Mouse (Mus musculus): ENCODE measurements at regions not wholly inside any gene's neighbourhood (a gene's known extent, or its start where the extent isn't known, plus 50 kb on each side); places are given as distances from the start of the nearest gene placed in this dataset.

- intact Hi-C loops (cut with DNase I), result no loop called here
- DNase-seq (ENCODE audit: low spot score), result no peak
Measured at GRCm38 (mm10) chr13:90395274-90396023, 306.0 kb upstream of the Xrcc4 start.

GRCm38 (mm10) chr13:90394815-90395241, 305.4 kb upstream of the Xrcc4 start:
- DNase-seq (ENCODE audit: low spot score), result peak; percentile 14
- intact Hi-C loops (cut with DNase I), result no loop called here

DNA sequence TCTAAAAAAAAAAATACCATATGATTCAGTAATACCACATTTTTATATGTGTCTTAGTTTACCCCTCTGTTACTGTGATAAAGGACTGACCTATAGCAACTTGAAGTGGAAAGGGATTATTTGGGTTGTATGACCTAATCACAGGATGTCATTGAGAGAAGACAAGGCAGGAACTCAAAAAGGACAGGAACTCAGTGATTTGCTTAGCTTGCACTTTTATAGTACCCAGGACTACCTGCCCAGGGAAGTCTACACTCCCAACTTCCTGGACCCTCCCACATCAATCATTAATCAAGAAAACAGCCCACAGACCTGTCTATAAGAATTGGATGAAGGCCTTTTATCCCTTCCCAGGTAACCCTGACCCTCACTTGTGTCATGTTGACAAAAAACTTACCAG, 303.0 kb upstream of the Xrcc4 start:
- DNase-seq (ENCODE audit: low spot score), result no peak
- intact Hi-C loops (cut with DNase I), result no loop called here

DNA sequence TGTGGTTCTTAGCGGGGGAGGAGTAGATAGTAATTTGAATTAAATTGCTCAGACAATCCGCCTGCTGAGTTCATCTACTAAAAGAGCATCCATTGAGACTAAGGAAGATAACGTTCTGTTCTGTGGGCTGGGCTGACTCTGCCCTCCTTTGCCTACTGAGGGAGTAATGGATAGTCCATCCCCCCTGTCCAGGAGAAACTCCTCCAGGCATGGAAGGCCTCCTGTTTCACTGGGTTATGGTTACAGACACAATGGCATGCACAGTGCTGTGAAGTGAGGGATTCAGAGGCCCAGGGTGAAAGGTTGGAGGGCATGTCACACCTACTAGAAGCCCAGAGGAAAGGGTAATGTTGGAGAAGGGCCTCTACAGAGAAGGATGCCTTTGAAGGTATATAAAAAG, 287.2 kb upstream of the Xrcc4 start:
- DNase-seq (ENCODE audit: low spot score), result no peak
- intact Hi-C loops (cut with DNase I), result no loop called here

GRCm38 (mm10) chr13:90376207-90376606, 286.8 kb upstream of the Xrcc4 start:
- intact Hi-C loops (cut with DNase I), result no loop called here

DNA sequence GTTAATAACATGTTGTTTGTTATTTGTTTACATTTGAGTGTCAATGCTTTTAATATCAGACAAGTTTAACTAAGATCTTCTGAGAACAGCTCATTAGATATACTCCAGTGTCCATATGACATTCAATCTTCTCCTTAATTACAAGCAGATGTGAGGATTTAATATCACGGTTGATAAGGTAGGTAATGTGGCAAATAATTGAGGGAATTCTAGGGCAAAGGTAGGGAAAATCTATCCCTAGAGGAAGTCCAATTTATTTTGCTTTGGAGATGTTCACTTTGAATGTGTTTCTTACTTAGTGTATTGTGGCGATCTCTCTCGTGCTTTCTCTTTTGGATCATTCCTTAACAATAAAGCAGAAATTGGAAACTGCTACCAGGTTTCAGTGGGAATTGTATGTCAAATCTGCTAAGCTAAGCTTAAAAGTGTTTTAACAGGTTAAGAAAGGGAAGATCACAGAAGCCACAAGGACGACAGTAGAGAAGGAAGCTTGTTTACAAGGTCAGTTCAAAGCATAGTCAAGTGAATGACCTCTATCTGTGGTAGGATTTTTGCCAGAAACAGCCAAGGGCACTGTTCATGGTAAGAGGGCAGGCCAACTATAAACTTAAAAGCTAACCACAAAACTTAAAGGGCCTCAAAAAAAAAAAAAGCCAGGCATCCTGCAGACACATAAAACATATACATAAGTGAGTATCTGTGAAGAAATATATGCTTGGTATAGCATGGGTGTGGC, 282.2 kb upstream of the Xrcc4 start:
- intact Hi-C loops (cut with DNase I), result no loop called here
- DNase-seq (ENCODE audit: low spot score), result no peak

More at GRCm38 (mm10) chr13:90376207-90376606, 286.8 kb upstream of the Xrcc4 start:
- DNase-seq (ENCODE audit: low spot score), result no peak

DNA sequence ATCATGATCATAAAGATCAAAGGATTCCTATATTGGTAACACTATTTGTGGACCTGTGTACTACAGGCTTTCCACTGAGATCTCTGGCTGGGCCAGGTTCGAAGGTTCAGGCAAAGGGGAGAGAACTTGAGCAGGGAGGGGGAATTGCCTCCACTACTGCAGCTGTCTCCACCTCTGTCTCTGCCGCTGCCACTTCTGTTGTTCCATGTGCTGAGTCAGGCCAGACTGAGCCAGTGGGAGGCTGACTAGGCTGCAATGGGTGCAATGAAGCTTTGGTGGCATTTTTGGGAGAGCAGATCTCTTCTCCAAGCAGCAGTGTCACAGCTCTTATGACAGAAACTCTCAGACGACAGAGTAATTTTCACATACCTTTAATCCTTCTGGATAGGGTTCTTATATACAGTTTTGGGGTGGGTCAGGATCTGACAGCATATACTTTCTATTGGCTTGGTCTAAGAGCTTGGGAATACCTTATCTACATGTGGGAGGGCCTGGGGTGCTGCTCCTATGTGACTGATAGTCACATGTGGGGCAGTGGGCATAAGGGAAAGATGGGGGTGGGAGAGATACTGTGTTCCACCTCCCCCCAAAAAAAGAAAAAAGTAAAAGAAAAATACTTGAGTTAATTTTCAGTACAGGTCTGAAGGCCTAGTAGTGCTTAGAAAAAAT, 281.5 kb upstream of the Xrcc4 start:
- no peak for DNase-seq (ENCODE audit: low spot score)
- intact Hi-C loops (cut with DNase I), result no loop called here

- intact Hi-C loops (cut with DNase I), result no loop called here
- DNase-seq (ENCODE audit: low spot score), result no peak
Measured at GRCm38 (mm10) chr13:90364518-90365027, 275.2 kb upstream of the Xrcc4 start.

DNA sequence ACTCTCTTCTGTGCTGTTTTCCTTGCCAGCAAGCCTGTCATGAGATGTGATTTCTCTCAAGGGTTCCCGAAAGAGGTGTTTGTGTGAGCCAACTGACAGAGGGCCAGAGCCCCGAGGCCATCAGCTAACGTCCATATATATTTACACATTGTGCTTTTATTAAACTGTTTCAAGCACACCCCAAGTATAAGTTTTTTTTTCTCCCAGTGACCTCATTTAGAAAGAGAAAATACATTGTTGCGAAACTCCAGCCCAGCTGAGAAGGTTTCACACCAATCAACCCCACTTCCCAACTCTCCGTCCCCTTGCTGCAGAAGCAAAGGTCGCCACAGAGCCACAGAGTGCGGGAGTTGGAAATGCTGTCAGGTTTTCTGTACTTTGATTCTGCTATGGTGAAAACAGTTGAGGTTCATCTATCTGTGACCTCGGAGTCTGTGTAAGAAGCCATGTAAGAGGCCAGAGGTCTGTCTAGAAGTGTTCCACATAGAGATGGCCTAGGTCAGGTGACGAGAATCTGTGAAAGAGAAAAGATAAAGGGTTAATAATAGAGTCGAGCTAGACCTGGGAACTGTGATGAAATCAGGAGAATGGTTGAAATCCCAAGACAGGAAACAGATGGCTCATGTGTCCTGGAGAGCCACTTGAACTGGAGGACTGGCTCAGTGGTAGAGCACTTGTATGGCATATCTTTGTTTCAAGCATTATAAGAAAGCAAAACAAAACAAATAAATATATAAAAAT, 270.6 kb upstream of the Xrcc4 start:
- no peak for DNase-seq (ENCODE audit: low spot score)
- intact Hi-C loops (cut with DNase I), result no loop called here

DNA sequence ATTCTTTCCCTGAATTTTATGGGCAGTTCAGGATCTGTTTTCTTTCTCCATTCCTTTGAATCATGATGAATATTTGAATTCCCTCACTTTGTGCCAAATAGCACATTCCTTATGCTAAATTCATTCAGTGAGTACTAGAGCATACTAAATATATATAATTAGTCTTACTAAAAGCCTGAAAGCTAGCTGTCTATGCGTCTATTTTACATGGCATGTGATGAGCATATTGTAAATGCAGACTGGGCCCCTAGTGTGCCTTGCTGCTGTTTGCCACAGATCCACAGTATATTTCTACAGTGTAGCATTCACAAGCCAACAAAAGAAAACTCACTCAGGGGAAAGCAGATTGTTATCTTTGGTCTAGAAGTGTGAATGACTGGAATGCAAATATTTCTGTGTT, 268.7 kb upstream of the Xrcc4 start:
- intact Hi-C loops (cut with DNase I), result no loop called here
- DNase-seq (ENCODE audit: low spot score), result no peak

DNA sequence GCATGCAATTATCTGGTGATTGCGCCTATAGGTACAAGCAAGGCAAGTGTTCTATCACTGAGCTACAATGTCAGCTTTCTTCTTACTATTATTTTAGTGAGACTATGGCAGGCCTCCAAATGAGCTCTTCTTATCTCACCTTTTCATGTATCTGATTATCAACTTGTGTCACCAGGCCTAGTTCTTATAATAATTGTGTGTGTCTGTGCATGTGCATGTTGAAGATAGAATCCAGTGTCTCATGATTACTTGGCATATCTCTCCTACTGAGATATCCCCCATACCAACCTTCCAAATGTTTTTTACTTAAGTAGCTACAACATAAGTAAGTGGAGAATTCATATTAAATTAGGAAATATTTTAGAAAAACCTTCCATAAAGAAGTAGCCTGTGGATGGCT, 266.2 kb upstream of the Xrcc4 start:
- intact Hi-C loops (cut with DNase I), result no loop called here

DNA sequence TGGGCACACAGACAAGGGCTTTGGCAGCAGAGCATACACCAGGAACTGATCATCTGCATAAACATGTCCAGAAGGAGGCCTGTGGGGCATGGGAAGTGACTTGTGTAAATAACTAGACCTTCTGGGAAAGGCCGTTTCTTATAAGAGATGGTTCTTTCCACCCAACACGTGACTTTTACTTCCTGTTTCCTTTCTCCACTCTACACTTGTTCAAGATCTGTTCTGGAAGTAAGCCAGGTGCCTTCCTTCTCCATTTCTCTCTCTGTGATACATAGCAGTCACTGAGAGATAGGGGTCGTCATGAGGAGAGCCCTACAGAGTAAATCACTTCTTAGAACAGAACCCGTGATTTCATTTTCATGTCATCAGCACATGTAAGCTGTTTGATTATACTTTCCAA, 253.4 kb upstream of the Xrcc4 start:
- intact Hi-C loops (cut with DNase I), result no loop called here
- DNase-seq (ENCODE audit: low spot score), result no peak

More for the DNA sequence above, 266.2 kb upstream of the Xrcc4 start:
- no peak for DNase-seq (ENCODE audit: low spot score)

- DNase-seq (ENCODE audit: low spot score), result no peak
- intact Hi-C loops (cut with DNase I), result no loop called here
Measured at GRCm38 (mm10) chr13:90341597-90342212, 252.3 kb upstream of the Xrcc4 start.

DNA sequence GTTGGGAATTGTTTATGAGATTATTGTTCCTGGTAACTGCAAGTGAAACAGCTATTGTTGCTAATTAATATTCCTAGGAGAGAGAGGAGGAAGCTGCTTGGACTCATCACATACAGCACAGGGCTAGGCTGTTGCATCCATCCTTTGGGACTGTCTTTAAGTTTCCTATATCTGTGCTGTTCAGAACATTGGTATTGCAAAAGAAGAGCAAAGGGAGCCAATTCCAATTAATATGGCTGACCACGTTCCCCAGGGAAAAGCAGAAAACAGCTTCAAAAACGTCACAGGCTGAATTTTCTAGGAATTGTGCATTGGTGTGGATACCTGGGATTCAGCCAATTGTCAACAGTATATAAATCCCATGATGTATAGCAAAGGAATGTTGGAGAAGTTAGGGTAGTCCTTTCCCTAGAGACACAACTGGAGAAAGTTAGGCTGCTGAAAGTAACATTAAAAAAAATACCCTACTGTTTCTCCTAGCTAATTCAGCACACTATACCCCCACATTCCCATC, 251.3 kb upstream of the Xrcc4 start:
- intact Hi-C loops (cut with DNase I), result no loop called here

GRCm38 (mm10) chr13:90337591-90337990, 248.2 kb upstream of the Xrcc4 start:
- DNase-seq (ENCODE audit: low spot score), result no peak
- intact Hi-C loops (cut with DNase I), result no loop called here

More for the DNA sequence above, 251.3 kb upstream of the Xrcc4 start:
- no peak for DNase-seq (ENCODE audit: low spot score)

DNA sequence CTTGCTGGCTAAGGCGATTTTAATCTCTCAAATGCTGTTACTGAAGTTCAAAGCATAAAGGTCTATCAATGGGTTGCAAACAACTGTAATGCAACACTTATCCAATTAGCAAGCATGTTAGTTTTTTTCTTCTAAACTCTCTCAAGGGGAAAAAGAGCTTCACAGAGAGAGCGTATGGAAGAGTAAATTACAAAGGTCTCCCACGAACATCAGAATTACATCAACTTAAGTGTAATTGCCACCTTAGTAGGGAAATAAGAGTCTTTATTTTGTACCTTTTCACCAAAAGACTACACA, 246.3 kb upstream of the Xrcc4 start:
- intact Hi-C loops (cut with DNase I), result no loop called here
- DNase-seq (ENCODE audit: low spot score), result no peak

GRCm38 (mm10) chr13:90334934-90335740, 245.7 kb upstream of the Xrcc4 start:
- no peak for DNase-seq (ENCODE audit: low spot score)
- intact Hi-C loops (cut with DNase I), result no loop called here

DNA sequence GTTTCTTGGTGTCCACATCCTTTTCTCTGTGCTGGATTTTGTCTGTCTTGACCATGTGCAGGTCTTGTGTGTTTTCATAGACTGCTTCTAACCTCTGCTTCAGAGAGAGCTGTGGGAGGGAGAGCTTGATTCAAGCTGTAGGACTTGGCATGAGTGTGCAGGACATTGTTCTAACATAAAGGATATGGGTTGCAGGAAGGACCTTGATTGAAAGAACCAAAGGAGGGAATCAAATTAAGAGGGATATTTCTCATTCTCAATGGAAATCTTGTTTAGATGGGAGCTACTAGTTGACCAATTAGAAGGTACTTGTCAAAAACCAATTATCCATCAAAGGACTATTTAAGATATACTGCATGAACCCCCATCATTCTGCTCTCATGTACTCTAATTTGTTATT, 244.9 kb upstream of the Xrcc4 start:
- intact Hi-C loops (cut with DNase I), result no loop called here
- no peak for DNase-seq (ENCODE audit: low spot score)

DNA sequence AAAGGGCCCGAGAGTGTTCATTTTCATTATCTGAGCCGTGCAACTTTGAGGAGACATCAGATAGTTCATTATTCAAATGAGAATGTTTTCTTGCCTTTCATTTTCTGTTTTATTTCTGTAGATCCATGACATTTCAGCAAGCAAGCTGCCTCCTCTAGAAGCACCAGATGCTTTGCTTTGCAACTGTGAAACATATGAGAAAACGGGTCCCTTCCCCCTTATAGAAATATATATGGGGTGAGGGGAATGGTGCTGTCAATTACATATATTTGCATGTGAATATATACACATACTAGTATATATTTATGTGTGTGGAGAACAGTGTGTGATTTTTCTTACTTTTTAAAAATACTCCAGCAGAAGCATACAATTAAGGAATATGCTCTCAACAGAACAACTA, 235.8 kb upstream of the Xrcc4 start:
- intact Hi-C loops (cut with DNase I), result no loop called here

More for the DNA sequence above, 235.8 kb upstream of the Xrcc4 start:
- DNase-seq (ENCODE audit: low spot score), result no peak

Data from heart, postnatal 25 days (tissue).